Mouse (Mus musculus) layer of hippocampus, adult 9-11 months (tissue): Measurements from ENCODE around the gene Tmem230.
"Not testable (repeated sequence)": the region's sequence is repeated elsewhere in the genome, so short reads cannot be mapped to it uniquely, and the experiment has no call there.

Experiments used
- DNase-seq: peaks from one replicate; pipeline ENCODE4 v3.0.0; 2022

The Tmem230 gene

GRCm38 (mm10) chr2:132272694-132273389, 25.2 kb upstream of the Tmem230 start:
- DNase-seq, result no peak

DNA sequence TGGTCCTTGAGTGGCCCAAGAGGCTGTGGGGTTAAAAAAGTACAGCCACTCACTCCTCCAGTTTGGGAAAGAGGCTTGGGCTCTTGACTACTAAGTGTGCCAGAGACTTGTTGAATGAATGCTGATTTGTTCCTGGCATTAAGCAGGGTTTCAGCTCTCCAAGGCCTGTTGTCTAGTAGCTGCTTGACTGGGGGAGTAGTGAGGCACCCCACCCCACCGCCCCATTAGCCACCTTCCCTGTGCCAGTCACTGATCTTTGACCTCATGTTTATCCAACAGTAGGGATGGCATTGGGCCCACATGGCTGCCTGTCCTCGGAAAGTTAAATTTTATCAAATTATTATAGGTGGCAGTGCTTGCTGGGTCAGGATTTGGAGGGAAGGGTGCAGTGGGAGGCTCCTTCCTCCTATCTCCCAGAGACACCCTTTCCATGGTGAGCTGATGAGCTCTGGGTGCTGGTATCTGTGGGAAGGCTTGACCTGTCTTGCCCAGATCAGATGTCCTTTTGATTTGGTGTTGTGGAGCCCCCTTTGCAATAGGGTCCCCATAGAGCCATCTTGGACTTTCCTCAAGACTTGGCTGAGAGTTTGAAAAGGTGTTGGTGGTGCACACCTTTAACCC, 22.8 kb upstream of the Tmem230 start:
- no peak for DNase-seq

GRCm38 (mm10) chr2:132269217-132269616, 21.6 kb upstream of the Tmem230 start:
- no peak for DNase-seq

- DNase-seq, result no peak
Observed at GRCm38 (mm10) chr2:132266086-132266485, 18.5 kb upstream of the Tmem230 start.

- DNase-seq, result no peak
Observed at GRCm38 (mm10) chr2:132265196-132265595, 17.6 kb upstream of the Tmem230 start.

DNA sequence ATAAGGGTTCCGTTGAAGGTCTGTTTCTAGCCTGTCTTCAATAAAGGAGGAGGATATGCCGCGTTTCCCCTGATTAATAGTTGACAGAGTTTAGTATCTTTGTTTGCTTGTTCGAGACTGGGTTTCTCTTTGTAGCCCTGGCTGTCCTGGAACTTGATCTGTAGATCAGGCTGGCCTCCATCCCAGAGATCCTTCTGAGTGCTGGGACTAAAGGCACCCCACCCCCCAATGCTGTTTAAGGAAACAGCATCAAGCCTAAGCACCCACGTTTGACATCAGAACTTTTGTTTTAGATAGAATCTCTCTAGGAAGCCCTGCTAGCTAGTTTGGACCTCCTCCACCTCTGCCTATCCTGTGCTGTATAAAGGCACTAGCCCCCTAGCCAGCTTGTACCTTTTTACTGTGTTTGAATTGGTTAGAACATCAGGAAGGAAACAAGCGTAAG, 16.7 kb upstream of the Tmem230 start:
- DNase-seq, result no peak

DNA sequence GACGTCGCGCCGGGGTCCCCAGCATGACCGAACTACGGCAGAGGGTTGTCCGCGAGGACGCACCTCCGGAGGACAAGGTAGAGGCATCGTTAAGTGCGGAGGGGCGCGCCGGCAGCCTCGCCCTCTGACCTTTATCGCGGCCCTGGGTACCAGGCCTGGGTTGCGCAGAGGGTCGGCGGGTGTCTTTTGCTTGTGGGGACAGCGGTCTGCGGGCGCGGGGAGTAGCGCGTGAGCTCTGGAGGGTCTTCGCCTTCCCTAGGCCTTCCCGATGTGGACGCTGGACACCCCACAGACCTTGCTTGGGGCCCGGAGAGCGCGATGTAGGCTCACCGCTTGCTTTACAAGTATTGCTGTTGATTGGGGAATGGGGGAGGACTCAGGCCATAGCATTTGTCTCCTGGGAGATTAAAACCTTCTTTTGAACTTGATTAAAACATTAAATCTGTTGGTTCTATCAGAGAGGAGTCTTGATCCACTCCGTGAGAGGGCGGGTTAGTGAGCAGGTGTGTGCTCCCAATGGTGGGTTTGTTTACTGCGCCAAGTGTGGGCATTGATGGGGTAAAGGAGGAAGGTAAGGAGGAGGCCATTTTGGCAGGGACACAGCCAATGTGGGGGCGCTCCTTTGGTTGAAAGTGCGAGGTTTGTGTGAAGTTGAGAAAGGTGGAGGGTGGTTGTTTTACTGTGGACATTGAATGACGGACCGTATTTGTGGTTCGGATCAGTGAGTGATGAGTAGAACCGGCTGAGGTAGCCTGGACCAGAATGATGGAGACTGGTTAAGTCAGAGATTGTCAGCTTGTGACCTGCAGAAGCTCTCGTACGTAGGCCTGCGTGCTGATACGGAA, 16.0 kb upstream of the Tmem230 start:
- DNase-seq, result no peak

DNA sequence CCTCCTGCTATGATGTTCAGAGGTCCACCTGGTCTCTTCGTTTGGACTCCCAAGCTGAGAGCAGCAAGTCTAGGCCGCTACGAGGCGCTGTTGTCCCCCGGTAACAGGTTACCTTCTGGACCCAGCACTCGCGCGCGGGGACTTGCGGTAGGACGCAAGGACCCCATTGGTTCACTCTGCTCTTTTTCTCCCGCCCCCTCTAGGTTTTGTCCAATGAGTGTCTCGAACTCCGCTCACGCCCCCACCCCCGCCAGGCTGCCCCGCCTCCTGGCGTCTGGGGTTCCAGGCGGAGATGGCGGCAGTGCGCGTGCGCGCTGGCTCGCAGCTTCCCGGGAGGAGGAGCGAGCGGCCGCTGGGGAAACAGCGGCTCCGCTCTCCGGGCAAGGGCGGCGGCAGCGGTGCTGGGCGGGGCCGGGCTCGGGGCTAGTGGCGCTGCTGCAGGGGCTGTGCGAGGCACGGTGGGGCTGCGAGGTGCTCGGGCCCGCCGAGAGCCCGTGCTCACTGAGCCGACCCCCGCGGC, 15.3 kb upstream of the Tmem230 start, which contains the start of gene Cds2:
Gene Cds2, plus strand, starts transcription at position 270 of the 520 bp plus-strand sequence.
- peak; percentile 99 for DNase-seq

DNA sequence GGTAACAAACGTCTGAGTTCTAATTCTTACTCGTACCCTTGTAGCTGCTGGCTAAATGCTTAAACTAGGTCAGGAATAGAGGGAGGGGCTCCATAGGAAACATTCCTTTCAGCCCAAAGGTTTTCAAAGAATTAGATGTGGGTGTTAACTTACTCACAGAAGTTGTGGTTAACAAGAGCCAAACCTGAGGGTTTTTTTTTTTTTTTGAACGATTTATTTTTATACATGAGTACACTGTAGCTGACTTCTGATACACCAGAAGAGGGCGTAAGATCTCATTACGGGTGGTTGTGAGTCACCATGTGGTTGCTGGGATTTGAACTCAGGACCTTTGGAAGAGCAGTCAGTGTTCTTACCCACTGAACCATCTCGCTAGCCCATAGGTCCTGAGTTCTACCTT, 14.6 kb upstream of the Tmem230 start:
- no peak for DNase-seq

DNA sequence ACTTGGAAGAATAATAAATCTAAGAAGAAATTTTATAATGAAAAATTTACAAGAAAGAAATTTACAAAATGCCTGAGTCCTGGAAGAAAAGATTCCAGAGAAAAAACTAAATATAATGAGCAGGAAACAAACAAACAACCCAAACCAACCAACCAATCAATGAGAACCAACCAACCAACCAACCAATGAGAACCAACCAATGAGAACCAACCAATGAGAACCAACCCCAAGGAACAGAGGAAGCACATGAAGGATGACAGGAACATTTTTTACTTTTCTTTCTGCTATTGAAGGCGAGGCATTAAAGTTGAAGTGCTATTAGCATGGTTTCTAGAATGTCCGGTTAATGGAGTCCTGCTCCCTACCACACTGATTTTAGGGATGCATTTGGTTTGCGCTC, 13.0 kb upstream of the Tmem230 start:
- no peak for DNase-seq

- DNase-seq, result no peak
Observed at GRCm38 (mm10) chr2:132257350-132258068, 9.9 kb upstream of the Tmem230 start.

GRCm38 (mm10) chr2:132253603-132254002, 6.0 kb upstream of the Tmem230 start:
- no peak for DNase-seq

DNA sequence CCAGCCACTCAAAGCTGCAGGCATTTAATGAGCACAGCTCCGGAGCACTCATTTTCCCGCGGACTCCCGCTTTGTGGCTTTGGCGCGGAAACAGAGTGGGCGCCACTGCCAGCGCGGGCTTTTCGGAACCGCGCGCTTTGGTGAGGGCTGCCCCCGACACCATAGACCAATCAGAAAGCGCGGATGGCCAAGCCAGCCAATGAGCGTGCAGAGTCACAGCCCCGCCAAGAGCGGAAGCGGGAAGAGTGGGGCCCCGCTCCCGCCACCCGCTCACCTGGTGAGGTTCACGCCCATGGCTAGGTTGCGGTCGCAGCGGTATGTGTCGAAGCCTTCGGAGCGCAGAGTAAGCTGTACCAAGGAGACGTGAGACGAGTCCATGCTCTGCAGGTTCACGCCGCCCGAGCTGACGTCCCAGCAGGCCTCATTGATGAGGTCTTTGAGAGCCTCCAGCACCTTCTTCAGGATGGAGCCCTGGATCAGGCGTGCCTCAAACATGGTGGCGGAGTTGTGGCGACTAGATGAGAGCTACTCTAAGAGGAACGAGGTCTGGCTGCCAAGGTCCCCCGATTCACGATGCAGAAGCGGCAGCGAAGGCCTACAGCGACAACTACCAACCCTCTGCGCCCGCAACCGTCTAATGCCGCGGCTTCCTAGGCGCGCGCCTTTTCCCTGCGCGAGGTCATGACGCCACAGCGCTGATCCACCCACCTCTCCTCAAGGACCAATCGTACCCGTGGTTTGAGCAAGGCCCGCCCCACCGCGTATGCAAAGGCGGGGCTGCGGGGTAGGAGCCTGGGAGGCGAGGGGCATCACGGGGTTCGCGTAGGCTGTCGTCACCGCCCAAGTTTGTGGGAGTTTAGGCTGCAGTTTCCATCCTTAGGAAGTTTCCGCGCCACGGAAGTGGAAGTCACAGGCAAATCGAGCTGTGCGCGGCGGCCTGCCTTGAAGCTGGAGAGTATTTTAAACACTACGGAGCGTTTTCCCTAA, 5.2 kb upstream of the Tmem230 start, which contains the start of gene Pcna:
Gene Pcna, minus strand, starts transcription at position 773 of the 987 bp plus-strand sequence.
- peak; percentile 98 for DNase-seq

DNA sequence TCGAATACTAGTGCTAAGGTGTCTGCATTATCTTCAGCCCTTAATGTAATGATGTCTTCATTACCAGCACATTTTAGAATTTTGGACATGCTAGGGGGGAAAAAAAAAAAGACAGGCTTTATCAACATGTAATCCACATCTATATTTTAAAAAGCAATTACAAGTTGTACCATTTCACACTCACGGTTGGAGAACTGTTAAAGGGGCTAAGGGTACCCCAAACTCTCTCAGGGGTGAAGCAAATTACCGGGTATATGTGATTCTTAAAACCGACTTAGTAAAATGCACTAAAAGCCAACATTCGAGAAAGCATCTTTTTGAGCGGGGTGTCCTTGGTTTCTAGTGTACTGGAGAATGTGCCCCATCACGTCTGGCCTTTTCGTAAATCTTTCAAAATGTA, 4.3 kb upstream of the Tmem230 start:
- no peak for DNase-seq

DNA sequence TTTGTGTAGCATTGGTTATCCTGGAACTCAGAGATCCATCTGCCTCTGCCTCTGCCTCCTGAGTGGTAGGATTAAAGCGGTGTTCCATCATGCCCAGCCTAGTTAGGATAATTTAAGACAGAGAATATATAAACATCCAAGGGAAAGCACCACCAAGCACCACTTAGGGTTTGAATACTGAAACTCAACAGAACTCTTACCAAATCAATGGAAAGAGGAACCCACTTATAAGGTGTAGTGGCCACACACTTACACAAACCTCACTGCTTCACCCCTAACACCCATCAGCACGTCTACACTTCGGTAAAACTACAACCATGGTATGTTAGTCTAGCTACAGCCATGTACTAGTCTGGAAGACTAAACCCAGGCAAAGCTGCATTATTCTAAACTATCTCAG, 4.2 kb downstream of the Tmem230 start:
- no peak for DNase-seq

- DNase-seq, result not testable (repeated sequence)
Observed at GRCm38 (mm10) chr2:132240457-132240856, 7.2 kb downstream of the Tmem230 start.

DNA sequence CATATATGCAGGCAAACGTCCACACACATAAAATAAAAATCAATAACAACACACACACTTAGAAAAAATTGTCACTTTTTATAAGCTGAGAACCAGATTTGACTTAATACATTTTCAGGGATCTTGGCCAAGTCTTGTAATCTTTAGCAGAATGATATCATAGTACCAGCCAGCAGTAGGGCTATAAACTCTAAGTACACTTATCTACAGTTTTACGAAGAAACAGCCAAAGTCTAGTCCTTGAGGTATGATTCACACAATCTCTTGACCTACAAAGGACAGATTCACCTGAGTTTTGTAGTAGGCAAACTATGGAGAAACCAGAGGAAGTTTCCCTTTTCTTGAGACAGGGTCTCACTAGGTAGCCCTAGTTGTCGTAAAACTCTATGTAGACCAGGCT, 8.2 kb downstream of the Tmem230 start:
- DNase-seq, result not testable (repeated sequence)

GRCm38 (mm10) chr2:132235975-132236374, 11.6 kb downstream of the Tmem230 start:
- DNase-seq, result no peak

GRCm38 (mm10) chr2:132235291-132235690, 12.3 kb downstream of the Tmem230 start:
- no peak for DNase-seq

GRCm38 (mm10) chr2:132233985-132234765, 13.4 kb downstream of the Tmem230 start:
- no peak for DNase-seq
